Mouse (Mus musculus): ENCODE data around the gene Scyl1. TPM values are rescaled to one million over a fixed set of nuclear protein-coding genes. Genes with fewer than 3 reads are reported as not detected.
A peak's percentile ranks its signal among the peaks of the same experiment; 100 is the strongest.
"Not testable (repeated sequence)": the region's sequence is repeated elsewhere in the genome, so short reads cannot be mapped to it uniquely, and the experiment has no call there.

Scyl1 gene
- polyA plus RNA-seq, 1 experiment: 38.8 TPM

DNA sequence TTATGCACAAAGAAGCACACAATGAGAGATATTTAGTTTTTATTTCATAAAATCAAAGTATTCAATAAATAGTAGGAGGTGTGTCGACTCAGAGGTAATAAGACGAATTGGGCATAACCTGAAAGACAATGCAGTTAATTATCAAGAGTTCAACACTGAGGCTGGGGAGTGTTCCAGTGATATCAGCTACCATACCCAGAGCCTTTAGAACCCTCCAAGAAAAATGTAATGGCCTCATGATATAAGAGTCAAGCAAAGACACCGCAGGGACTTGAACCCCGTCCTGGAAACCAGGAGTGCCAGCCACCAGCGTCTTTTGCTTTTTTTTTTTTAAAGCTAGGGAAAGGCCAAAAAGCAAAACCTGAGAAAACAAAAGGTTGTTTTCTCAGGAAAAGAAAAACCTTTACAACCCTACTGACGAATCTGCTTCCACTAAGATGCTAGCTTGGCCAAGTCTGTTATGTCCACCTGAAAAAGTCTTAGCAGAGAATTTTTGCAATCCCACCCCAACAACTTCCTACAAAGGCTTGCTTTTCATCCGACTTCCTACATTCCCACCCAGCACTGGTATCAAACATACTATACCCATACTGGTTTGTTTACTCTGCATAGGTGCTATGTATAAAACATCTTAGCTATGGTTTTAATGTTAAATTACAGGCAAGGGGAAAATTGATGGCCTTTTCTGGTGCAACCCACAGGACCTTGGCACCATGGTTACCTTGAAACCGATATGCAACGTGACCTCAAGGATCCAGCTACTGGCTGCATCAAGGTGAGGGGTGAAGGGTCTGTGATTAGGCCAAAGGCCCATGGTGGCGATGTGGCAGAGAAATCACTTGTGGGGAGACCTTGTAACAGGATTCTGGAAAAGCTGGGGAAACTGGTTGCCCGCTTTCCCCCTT lies 24.7 kb upstream of the Scyl1 start:
- no peaks in the 10 kb centered on the region; the same call in 1 of the 2 replicates for H3K4me1 ChIP-seq (ENCODE audit: control insufficient read depth, insufficient read depth, low read length)
- no peak overlapping the region for H3K4me3 ChIP-seq (replicated peaks; ENCODE audit: control insufficient read depth, low read depth, low read length)

DNA sequence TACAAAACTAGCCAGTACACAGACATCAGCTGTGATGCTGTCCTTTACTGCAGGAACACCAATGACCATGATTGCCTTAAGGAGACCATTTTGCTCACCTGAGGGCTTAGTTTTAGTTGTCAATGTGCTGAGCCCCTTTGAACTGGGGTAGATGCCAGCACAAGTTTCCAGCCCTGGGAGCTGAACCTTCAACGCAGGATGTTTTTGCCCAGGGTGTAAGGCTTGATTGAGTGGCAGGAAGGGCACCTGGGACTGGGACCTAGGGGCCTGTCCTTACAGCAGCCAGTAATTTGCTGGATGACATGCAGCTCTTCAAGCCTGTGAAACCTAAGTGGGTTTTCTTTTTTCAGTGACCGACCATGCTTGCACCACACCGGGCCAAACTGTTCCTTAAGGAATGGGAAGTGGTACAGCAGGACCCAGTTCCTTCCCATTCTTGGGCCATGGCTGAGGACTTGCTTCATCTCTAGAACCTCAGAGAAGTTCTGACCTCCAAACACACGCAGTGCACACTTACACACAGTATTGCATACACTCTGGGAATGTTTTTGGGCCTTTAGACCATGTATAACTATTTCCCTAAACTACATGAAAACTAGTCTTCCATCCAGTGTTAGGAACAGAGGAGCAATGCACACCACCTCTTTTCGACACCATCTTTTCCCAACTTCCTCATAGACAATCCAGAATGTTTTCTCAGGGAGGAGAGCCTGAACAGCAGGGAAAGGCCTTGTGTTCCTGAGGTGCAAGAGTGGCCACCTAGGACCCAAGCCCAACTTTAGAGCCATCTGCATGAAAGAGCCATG lies 23.8 kb upstream of the Scyl1 start:
- TF ChIP-seq POLR2A (IDR thresholded peaks at IDR 0.05; ENCODE audit: borderline replicate concordance, control insufficient read depth, low read depth, low read length) (no peak), CTCF (IDR thresholded peaks at IDR 0.05; ENCODE audit: control insufficient read depth, insufficient read depth, low read length) (no peak)
- no peaks in the 10 kb centered on the region; the same call in 1 of the 2 replicates for H3K4me1 ChIP-seq (ENCODE audit: control insufficient read depth, insufficient read depth, low read length)
- peak overlapping the region; percentile 65 for H3K27ac ChIP-seq (ENCODE audit: control insufficient read depth, insufficient read depth, low read depth, low read length, poor library complexity)
- WGBS: 24% methylated on average over 5 of the region's 5 CpGs
- H3K4me3 ChIP-seq (replicated peaks; ENCODE audit: control insufficient read depth, low read depth, low read length): no peak overlapping the region

More for the DNA sequence above, 24.7 kb upstream of the Scyl1 start:
- H3K27ac ChIP-seq (ENCODE audit: control insufficient read depth, insufficient read depth, low read depth, low read length, poor library complexity): no peak overlapping the region; the same call in 1 of the 2 replicates
- TF ChIP-seq POLR2A (IDR thresholded peaks at IDR 0.05; ENCODE audit: borderline replicate concordance, control insufficient read depth, low read depth, low read length) (no peak), CTCF (IDR thresholded peaks at IDR 0.05; ENCODE audit: control insufficient read depth, insufficient read depth, low read length) (no peak)
- 65% methylated on average over 11 of the region's 11 CpGs for WGBS

DNA sequence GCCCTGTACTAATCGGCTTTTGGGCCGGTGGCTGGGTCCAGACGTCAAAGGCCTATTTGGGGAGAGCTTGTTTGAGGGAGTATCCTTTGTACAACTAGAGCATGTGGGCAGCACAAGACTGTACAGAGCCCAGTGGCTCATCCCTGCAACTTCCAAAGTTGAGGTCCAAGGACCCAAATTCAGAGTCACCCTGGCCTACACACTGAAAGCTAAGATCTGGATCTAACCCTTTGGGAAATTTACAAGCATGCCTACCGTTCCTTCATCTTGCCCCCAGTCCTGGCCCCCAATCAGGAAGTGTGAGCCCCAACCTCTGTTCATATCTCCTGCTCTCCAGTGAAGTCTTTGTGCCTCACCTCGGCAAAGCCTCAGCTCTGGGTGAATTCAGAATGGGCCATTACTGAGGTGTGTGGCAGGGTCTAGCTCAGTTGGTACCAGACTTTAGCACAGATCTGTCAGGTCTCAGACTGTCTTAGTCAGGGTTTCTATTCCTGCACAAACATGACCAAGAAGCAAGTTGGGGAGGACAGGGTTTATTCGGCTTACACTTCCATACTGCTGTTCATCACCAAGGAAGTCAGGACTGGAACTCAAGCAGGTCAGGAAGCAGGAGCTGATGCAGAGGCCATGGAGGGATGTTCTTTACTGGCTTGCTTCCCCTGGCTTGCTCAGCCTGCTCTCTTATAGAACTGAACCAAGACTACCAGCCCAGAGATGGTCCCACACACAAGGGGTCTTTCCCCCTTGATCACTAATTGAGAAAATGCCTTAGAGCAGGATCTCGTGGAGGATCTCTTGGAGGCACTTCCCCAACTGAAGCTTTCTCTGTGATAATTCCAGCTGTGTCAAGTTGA lies 22.9 kb upstream of the Scyl1 start:
- H3K4me1 ChIP-seq (ENCODE audit: control insufficient read depth, insufficient read depth, low read length); H3K4me3 ChIP-seq (replicated peaks; ENCODE audit: control insufficient read depth, low read depth, low read length): not testable (repeated sequence)
- WGBS: 28% methylated on average over 7 of the region's 7 CpGs
- H3K27ac ChIP-seq (ENCODE audit: control insufficient read depth, insufficient read depth, low read depth, low read length, poor library complexity): peak overlapping the region; percentile 68

DNA sequence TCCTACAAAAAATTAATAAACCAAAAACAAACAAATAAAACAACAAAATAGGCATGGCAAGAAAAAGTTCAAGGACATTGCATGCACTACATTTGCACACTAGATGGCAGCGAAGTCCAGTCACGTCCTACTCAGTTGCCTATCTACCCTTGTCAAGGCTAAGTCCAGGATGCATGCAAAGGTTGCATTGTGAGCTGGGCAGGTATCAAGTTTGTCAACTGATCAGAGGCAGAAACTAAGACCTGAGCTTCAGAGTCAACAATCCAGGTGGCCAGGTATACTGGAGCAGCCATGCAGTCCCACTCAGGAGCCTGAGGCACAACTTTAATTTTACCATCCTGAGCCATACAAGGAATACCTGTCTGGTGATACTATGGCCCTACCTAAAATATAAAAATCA lies 21.9 kb upstream of the Scyl1 start:
- 0% methylated on average over 2 of the region's 2 CpGs for WGBS
- Histone ChIP-seq H3K4me3 (replicated peaks; ENCODE audit: control insufficient read depth, low read depth, low read length) (no peak overlapping the region), H3K27ac (ENCODE audit: control insufficient read depth, insufficient read depth, low read depth, low read length, poor library complexity) (no peak overlapping the region), H3K4me1 (ENCODE audit: control insufficient read depth, insufficient read depth, low read length) (no peaks in the 10 kb centered on the region; the same call in 1 of the 2 replicates)
- TF ChIP-seq POLR2A (IDR thresholded peaks at IDR 0.05; ENCODE audit: borderline replicate concordance, control insufficient read depth, low read depth, low read length): no peak
- peak; percentile 88 for TF ChIP-seq CTCF (IDR thresholded peaks at IDR 0.05; ENCODE audit: control insufficient read depth, insufficient read depth, low read length)

DNA sequence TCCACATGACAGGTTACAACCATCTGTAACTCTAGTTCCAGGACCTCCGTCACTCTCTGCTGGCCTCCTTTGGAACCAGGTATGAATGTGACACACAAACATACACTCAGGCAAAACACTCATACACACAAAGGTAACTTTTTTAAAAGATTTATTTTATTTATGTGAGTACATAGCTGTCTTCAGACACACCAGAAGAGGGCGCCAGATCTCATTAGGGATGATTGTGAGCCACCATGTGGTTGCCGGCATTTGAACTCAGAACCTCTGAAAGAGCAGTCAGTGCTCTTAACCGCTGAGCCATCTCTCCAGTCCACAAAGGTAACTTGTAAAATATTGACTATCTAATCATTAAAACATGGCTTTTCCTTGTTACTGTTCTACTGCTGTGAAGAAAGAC lies 20.1 kb upstream of the Scyl1 start:
- Histone ChIP-seq H3K4me1 (ENCODE audit: control insufficient read depth, insufficient read depth, low read length) (no peaks in the 10 kb centered on the region; the same call in 1 of the 2 replicates), H3K4me3 (replicated peaks; ENCODE audit: control insufficient read depth, low read depth, low read length) (no peak overlapping the region), H3K27ac (ENCODE audit: control insufficient read depth, insufficient read depth, low read depth, low read length, poor library complexity) (no peak overlapping the region)
- TF ChIP-seq POLR2A (IDR thresholded peaks at IDR 0.05; ENCODE audit: borderline replicate concordance, control insufficient read depth, low read depth, low read length) (no peak), CTCF (IDR thresholded peaks at IDR 0.05; ENCODE audit: control insufficient read depth, insufficient read depth, low read length) (no peak)
- 61% methylated on average over 4 of the region's 4 CpGs for WGBS

DNA sequence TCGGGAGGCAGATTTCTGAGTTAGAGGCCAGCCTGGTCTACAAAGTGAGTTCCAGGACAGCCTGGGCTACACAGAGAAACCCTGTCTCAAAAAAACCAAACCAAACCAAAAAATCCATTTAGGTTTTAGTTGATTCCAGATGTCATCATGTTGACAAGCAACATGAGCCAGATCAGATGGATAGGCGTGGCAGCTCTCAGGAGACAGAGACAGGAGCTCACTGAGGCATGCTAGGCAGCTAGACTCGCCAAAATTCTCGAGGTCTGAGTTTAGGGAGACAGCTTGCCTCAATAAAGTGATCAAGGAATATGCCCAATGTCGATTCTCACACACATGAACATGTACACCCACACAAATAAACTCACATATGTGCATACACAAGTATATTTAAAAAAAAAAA lies 17.8 kb upstream of the Scyl1 start:
- WGBS: 71% methylated on average over 5 of the region's 5 CpGs
- no peak for TF ChIP-seq POLR2A (IDR thresholded peaks at IDR 0.05; ENCODE audit: borderline replicate concordance, control insufficient read depth, low read depth, low read length)
- H3K4me3 ChIP-seq (replicated peaks; ENCODE audit: control insufficient read depth, low read depth, low read length): no peak overlapping the region
- H3K4me1 ChIP-seq (ENCODE audit: control insufficient read depth, insufficient read depth, low read length): no peaks in the 10 kb centered on the region; the same call in 1 of the 2 replicates
- H3K27ac ChIP-seq (ENCODE audit: control insufficient read depth, insufficient read depth, low read depth, low read length, poor library complexity): no peak overlapping the region

DNA sequence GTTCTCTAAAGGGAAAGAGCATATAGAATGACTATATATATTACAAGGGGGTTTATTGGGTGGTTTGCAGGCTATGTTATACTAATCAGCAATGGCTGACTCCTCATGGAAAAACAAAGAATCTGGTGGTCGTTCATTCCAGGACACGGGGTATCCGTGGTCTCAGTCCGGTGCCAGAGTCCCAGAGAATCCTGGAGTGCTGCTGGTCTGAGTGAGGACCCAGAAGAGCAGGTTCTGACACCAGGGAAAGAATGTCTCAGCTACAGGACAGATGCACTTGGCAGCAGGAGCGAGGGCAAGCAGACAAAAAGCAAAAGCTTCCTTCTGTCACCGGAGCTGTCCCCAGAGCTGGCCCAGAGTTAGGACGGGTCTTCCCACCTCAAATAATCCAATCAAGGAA lies 17.4 kb upstream of the Scyl1 start:
- Histone ChIP-seq H3K4me1 (ENCODE audit: control insufficient read depth, insufficient read depth, low read length) (no peaks in the 10 kb centered on the region; the same call in 1 of the 2 replicates), H3K4me3 (replicated peaks; ENCODE audit: control insufficient read depth, low read depth, low read length) (no peak overlapping the region), H3K27ac (ENCODE audit: control insufficient read depth, insufficient read depth, low read depth, low read length, poor library complexity) (no peak overlapping the region)
- no peak for TF ChIP-seq CTCF (IDR thresholded peaks at IDR 0.05; ENCODE audit: control insufficient read depth, insufficient read depth, low read length)
- no peak for TF ChIP-seq POLR2A (IDR thresholded peaks at IDR 0.05; ENCODE audit: borderline replicate concordance, control insufficient read depth, low read depth, low read length)
- 87% methylated on average over 7 of the region's 7 CpGs for WGBS
